Mouse (Mus musculus) cerebellum, adult 11 months (tissue): ENCODE results near the gene Gdf2.

Experiments used
- DNase-seq: peaks from one replicate; pipeline ENCODE4 v3.0.0; 2022

Gdf2 gene

DNA sequence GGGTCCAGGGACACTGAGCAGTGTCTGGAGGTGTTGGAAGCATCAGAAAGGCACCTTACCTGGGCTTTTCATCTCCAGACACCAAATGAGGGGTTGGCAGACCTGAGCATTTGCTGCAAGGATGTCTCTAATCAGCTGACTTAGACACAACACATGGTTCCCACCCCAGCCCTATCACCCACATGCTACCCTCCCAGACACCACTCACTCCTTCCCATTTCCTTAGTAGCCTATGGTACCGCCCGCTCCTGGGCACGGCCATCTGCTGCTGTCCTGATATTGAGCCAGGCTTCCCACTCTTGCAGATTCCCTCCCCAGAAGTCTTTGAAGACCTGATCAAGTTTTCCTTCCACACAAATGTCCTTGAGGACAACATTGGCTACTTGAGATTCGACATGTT is 17.3 kb downstream of the Gdf2 start:
- DNase-seq, result no peak

DNA sequence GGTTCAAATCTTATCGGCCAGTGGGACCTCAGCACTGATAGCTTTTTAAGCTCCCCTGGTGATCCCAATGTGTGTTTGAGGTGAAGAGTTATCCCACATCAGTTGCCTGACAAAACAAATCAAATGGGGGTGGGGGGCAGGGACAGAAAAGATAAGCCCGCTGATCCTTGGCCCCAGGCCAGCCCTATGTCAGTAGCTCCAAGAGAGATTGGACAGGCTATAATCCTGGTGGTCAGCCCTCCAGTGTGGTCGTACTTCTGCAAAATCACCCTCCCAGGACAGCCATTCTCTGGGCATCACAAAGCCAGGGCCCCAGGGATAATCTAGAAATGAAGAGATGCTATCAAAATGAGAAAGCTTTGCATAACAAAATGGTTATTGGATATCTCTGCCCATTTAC is 18.0 kb downstream of the Gdf2 start:
- DNase-seq, result no peak

DNA sequence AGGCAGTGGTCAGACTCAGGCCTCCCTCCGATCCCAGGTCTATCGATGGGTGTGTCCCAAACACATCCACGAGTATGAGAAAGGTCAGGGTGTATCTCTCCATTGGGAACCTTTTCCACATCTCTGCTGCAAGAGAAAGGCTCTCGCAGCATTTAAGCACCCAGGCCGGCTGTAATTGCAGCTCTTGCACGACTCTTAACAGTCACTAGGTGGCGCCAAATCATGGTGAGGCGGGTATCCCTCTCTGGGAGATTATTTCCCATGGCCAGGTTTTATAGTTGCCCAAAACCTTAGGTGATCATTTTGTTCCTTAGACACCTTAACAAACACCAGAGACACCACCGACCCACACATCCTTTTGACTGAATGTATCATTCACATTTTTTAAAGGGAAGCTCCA is 18.5 kb downstream of the Gdf2 start:
- DNase-seq, result peak; percentile 50

DNA sequence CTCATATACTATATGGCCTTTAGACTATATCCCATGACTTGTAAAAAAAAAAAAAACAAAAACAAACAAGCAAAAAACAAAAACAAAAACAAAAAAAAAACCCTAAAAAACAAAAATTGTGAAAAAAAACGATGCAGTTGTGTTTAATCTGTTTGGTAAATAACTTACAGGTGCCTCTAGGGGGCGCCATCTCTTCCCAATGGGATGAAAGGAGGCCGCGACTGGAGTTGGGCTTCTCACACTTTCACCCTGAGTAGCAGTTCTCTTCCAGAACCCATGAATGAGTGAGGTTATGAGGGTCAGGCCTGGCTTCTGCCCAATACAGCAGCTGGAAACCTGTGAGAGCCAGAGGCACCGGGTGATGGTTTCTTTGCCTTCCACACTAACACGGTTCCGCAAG is 24.8 kb downstream of the Gdf2 start:
- no peak for DNase-seq

DNA sequence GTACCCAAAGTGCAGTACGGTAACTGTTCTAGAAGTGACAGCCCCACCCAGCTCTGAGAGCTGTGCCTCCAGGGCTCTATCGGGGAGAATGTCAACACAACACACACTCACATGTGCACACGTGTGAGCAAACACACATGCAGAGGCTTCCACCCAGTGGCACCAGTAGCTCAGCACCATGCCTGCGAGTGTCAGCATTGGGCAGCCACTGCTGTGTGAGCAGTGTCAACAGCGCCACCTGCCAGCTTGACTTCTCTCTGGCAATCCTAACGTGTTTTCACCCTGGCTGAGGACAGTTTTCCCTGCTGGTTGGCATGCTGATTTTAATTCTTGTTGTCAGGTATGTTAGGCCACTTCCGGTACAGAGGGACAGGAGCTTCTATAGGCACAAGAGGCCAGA is 31.8 kb downstream of the Gdf2 start:
- no peak for DNase-seq

DNA sequence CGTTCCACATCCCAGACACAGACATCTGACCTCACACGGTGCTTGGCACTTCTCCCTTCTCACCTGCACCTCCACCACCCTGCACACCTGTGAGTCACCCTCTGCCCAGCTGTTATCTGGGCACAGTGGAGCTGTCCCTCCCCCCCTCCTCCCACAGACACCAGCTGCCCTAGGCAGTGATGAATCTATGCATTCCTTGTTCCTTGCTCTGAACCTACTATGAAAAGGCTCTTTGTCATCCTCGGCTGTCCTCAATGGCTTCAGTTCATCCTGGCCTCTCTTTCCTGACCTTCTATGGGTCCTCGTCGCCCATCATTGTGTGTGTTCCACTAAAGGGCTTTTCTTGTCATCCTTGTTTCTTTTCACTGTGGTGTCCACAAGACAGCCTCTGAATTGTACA is 33.9 kb downstream of the Gdf2 start:
- no peak for DNase-seq

DNA sequence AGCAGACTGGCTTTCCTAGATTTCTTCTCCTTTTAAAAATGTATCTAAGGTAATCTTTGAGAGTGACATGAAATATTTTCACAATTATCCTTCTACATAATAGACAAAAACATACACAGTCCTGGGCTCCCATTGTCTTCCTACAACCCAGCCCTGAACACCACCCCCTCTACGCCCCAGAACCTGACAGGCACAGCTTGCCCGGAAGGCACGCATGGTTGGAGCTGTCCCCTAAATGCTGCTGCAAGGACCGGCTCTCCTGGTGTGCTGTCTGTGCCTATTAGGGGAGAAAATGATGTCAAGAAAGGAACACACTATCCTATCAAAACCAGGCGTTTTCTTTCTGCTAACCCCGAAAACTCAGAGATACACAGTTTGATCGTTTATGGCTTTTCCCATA is 36.9 kb downstream of the Gdf2 start:
- DNase-seq, result no peak

DNA sequence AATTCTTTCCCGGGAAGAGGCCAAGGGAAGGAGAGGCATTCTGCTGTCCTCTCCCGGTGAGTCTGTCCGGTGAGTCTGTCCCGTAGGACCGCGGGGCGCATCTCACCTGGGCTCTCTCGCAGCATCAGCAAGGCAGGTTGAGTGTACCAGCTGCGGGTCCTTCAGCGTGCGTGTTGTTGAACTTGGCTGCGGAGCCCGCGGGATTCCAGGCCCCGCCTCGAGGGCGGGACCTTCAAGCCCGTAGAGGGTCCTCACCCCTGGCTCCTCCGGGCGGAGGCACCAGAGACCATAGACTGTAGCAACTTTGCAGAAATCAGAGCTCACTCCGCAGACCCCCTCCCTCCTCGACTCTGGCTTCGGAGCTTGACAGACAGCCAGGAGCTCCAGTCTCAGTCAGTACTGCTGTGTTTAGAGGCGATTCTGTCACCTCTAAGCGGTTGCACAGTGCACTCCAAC is 37.8 kb downstream of the Gdf2 start, which contains the start of gene Zfp488:
TSS of gene Zfp488 (minus strand) at position 161 of the 456 bp plus-strand sequence.
- DNase-seq, result no peak

DNA sequence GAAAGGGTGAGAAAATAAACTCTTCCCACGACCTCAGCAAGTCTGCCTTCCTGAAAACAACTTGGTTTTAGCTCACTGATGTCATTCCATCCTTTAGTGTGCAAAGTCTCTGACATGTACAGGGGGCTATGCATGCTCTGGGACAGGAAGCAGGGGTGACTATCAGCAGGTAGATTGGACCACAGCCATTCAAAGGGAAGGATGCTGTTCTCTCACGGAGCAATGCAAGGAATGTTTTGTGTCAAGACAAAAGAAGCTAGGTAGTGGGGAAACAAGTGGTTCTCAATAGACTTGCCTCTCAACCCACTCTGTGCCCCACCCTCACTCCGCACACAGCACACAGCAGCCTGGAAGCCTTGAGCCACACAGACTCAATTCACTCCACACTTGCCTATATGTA is 48.4 kb downstream of the Gdf2 start:
- DNase-seq, result no peak

DNA sequence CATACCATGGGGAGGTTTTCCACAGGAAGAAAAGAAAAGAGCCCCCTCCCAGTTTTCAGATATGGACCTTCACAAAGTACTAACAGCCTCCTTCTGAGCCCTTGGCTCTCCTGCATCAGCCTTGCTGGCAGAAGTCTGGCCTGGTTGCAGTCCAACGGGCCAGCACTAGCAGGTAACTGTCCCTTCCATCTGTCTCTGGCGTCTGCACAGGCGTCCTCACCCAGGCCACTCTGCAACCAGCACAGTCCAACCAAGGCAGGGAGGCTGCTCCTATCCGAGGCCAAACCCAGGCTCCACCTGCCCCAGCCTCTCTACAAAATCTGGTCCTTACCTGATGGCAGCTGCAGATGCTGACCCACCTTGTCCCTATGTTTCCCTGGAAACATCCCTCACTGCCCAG is 51.1 kb downstream of the Gdf2 start:
- DNase-seq, result peak; percentile 73

DNA sequence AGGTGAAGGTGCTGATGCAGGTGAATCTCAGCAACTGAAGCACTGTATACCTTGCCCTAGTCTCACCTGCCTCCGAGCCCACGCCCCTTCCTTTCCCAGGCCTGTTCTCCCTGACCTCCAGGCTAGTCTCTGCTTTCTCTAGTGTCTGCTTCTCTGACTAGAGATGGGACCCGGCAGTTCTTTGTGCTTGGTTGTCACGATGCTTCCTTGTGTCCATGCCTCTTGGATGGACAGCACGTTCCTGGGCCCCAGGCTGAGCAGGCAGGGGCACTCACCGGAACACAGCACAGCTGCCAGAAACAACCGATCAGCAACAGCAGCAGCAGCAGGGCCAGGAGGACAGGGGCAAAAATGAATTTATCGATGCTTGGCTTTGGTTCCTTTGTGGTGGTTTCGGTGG is 52.2 kb downstream of the Gdf2 start:
- DNase-seq, result no peak

DNA sequence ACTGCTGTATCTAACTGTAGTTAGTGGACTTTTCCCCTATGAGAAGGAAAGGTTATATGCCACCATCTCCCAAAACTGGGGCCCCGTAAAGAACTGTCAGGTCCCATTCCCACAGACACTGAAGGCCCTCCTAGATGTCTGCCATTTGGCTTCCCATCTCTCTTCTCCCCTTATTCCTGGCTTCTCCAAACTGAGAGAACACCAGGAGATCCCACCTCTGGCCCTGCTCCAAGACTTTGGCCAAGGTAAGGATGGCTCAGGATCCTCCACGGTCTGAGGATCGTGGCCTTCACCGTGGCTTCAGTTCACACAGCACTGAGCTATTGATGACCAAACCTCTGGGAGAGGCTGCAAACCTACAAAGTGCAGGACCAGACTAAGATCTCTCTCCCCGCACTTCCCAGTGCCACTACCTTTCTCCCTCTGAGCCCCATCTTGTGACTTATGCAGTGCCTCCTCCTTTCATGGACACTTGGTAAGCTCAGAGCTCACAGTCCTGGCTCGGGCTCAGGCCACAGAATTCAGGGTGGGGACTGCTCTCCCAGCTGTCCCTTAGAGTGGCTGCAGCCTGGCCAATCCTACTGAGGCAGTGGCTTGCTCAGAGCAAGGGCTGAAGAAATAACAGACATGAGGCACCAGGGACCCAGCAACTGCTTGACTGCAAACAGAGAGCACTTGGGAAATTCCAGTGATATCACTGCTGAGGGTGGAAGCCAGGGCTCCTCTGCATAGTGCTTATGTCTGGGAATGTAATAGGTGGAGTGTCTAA is 52.9 kb downstream of the Gdf2 start:
- DNase-seq, result no peak
